Mouse (Mus musculus) forebrain, embryonic 12.5 days (tissue): ENCODE measurements around the gene Morn3. TPM values are rescaled to one million over a fixed set of nuclear protein-coding genes. Genes with fewer than 3 reads are reported as not detected.

Source experiments
- ATAC-seq: fragments of 200-750 bp; cut with Nextera tagmentation; 2 replicates; pipeline ENCODE4 v1.8.0; 2017; ENCODE audit warnings: moderate TSS enrichment; ENCODE audit not compliant: low FRiP score
- H3K27ac ChIP-seq: fragments of 300-500 bp; sonication (generic); 2 replicates; pipeline ENCODE4 v1.5.1; 2016; ENCODE audit warnings: mild to moderate bottlenecking
- H3K27me3 ChIP-seq: fragments of 300-500 bp; sonication (generic); 2 replicates; pipeline ENCODE4 v1.6.1; 2016; ENCODE audit warnings: mild to moderate bottlenecking
- H3K36me3 ChIP-seq: fragments of 300-500 bp; sonication (generic); replicated peaks from 2 replicates; pipeline ENCODE4 v1.6.1; 2016; ENCODE audit warnings: mild to moderate bottlenecking
- H3K4me1 ChIP-seq: fragments of 300-500 bp; sonication (generic); 2 replicates; pipeline ENCODE4 v1.6.1; 2016
- H3K4me2 ChIP-seq: fragments of 300-500 bp; sonication (generic); 2 replicates; pipeline ENCODE4 v1.6.1; 2016; ENCODE audit warnings: mild to moderate bottlenecking, moderate library complexity
- H3K4me3 ChIP-seq: fragments of 300-500 bp; sonication (generic); replicated peaks from 2 replicates; pipeline ENCODE4 v1.5.1; 2016; ENCODE audit warnings: mild to moderate bottlenecking
- H3K9ac ChIP-seq: fragments of 300-500 bp; sonication (generic); 2 replicates; pipeline ENCODE4 v1.6.1; 2016; ENCODE audit warnings: mild to moderate bottlenecking
- H3K9me3 ChIP-seq: fragments of 300-500 bp; sonication (generic); 2 replicates; pipeline ENCODE4 v1.6.1; 2016
- WGBS: fragments of 180-500 bp; shearing (Covaris S2); methylation state at CpG from one replicate; pipeline ENCODE4 v1.1.7; 2016; 5-methylcytosine and 5-hydroxymethylcytosine counted together
- polyA plus RNA-seq: library from polyadenylated mRNA; unstranded; fragments of >200 nt; fragmentation: Nextera tagmentation; extraction: Ambion mirVana; gene quantifications from 2 replicates; pipeline ENCODE4 v1.2.1, GENCODE M21; 2016

The Morn3 gene
- polyA plus RNA-seq, 1 experiment from 2014 or later: 0.50 TPM

GRCm38 (mm10) chr5:122997205-122998204, 49.3 kb downstream of the Morn3 start:
- Histone ChIP-seq H3K27ac (no peak overlapping the region), H3K4me1 (peaks cover 19% of the 10 kb centered on the region), H3K4me2 (no peak overlapping the region), H3K4me3 (no peak overlapping the region), H3K36me3 (no peaks in the 10 kb centered on the region), H3K27me3 (no peaks in the 10 kb centered on the region), H3K9ac (no peak overlapping the region), H3K9me3 (no peaks in the 10 kb centered on the region)
- 94% methylated on average over 18 of the region's 18 CpGs for WGBS
- no peak for ATAC-seq

DNA sequence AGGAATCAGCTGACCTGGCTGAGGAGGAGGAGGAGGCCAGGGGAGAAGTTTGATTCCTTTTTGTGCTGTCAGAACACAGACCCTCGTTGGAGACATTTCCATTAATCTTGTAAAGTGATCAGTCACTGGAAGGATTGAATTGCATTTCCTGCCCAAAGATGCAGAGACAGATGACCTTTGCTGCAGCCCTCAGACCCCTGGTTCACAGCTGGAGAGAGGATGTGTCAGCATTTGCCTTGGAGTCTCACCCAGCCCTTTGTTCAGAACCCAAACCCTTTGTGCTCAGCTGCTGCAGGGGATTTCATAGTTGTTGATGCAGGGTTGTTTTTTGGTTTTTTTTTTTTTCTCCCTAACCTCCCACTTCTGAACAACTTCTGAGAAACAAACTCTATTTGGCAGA, 51.9 kb downstream of the Morn3 start:
- H3K4me1 ChIP-seq: peaks cover 36% of the 10 kb centered on the region
- 0% methylated on average over 1 of the region's 1 CpGs for WGBS
- no peaks in the 10 kb centered on the region for H3K27me3 ChIP-seq
- H3K4me2 ChIP-seq: no peak overlapping the region
- no peaks in the 10 kb centered on the region for H3K36me3 ChIP-seq
- no peak for ATAC-seq
- H3K9ac ChIP-seq: no peak overlapping the region
- no peaks in the 10 kb centered on the region for H3K9me3 ChIP-seq
- no peak overlapping the region; the same call in 1 of the 2 replicates for H3K27ac ChIP-seq
- H3K4me3 ChIP-seq: no peak overlapping the region

DNA sequence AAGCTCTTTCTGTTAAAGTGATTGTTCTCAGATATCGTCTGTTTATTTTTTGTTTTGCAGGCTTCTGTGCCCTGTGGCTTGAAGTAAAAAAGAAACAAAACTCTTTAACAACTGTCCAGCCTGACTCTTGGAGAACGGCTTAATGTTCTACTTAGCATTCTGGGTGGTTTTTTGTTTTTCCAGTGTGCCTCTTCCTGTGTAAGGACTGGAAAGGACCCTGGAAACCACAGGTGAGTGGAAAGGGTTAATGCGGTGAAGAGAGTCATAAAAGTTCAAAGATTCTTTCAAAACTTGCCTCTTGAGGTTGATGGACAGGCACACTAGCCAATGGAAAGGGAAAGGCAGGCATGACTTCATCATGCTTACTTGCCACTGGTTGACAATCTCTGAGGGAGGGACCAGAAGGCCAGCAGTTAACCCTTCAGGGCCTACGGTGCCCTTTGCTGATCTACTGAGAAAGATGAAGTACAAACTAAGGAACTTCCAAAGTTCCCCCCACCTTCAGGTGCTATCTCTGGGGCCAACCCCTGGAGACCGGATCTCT, 52.4 kb downstream of the Morn3 start:
- Histone ChIP-seq H3K9me3 (no peaks in the 10 kb centered on the region), H3K9ac (no peak overlapping the region), H3K27ac (no peak overlapping the region; the same call in 1 of the 2 replicates), H3K4me1 (peaks cover 41% of the 10 kb centered on the region), H3K4me2 (no peak overlapping the region), H3K4me3 (no peak overlapping the region), H3K27me3 (no peaks in the 10 kb centered on the region), H3K36me3 (no peaks in the 10 kb centered on the region)
- peak; percentile 87 for ATAC-seq
- 11% methylated on average over 5 of the region's 5 CpGs for WGBS

- Histone ChIP-seq H3K4me3 (no peak overlapping the region), H3K4me2 (no peak overlapping the region), H3K27me3 (no peaks in the 10 kb centered on the region), H3K36me3 (no peaks in the 10 kb centered on the region), H3K9ac (no peak overlapping the region), H3K27ac (no peak overlapping the region), H3K4me1 (peaks cover 43% of the 10 kb centered on the region), H3K9me3 (no peaks in the 10 kb centered on the region)
- WGBS: 48% methylated on average over 2 of the region's 2 CpGs
- no peak for ATAC-seq
These were observed 53.0 kb downstream of the Morn3 start for GRCm38 (mm10) chr5:122993811-122994210.

DNA sequence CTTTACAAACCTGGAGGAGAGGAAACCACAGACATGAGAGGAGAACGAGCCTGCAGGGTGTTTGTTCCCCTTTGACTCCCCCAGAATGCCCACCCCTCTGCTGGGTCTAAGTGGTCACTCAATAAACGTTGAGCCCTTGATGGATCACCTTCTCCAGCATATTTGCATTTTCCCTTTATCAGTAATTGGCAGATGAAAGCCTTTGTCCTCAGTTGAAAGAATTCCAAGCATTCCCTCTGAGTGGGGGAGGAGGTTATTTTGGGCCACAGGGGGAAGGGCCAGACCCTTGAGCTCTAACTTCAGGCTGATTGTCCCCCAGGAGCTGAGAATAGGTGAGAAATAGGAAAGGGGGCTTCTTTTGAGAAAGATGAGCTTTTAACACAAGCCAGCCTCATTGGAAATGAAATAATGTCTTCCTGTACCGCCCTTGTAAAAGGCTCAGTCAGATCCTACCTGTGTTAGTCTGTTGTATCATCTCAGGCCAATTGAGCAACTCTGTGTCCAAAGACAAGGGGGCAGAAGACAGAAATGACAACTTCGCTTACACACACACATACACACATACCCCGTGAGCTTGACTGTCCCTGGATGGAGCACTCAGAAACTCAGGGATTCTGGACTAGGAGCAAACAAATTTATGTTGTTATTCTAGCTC, 55.3 kb downstream of the Morn3 start:
- peaks cover 59% of the 10 kb centered on the region for H3K4me1 ChIP-seq
- H3K4me3 ChIP-seq: peak overlapping the region; percentile 60; the same call in 1 of the 2 replicates
- no peaks in the 10 kb centered on the region for H3K27me3 ChIP-seq
- peak overlapping the region; percentile 50; the same call in 1 of the 2 replicates for H3K27ac ChIP-seq
- no peaks in the 10 kb centered on the region for H3K9me3 ChIP-seq
- H3K9ac ChIP-seq: peak overlapping the region; percentile 74
- no peaks in the 10 kb centered on the region for H3K36me3 ChIP-seq
- 29% methylated on average over 5 of the region's 5 CpGs for WGBS
- ATAC-seq: no peak
- peak overlapping the region; percentile 96 for H3K4me2 ChIP-seq

GRCm38 (mm10) chr5:122990411-122991160, 56.2 kb downstream of the Morn3 start:
- Histone ChIP-seq H3K36me3 (no peaks in the 10 kb centered on the region), H3K27ac (peak overlapping the region; percentile 82; the same call in 1 of the 2 replicates), H3K9me3 (no peaks in the 10 kb centered on the region), H3K9ac (peak overlapping the region; percentile 74), H3K27me3 (no peaks in the 10 kb centered on the region; the same call in 1 of the 2 replicates), H3K4me2 (peak overlapping the region; percentile 96), H3K4me3 (peak overlapping the region; percentile 60), H3K4me1 (peaks cover 67% of the 10 kb centered on the region)
- WGBS: 11% methylated on average over 16 of the region's 16 CpGs
- ATAC-seq: no peak

- Histone ChIP-seq H3K4me3 (peak within 1 kb of the TSS; percentile 60), H3K9ac (peak within 1 kb of the TSS; percentile 74), H3K9me3 (no peaks in the 10 kb centered on the region), H3K4me2 (peak within 1 kb of the TSS; percentile 96), H3K27ac (peak within 1 kb of the TSS; percentile 82), H3K36me3 (no peaks in the 10 kb centered on the region), H3K27me3 (no peaks in the 10 kb centered on the region; the same call in 1 of the 2 replicates), H3K4me1 (peaks cover 69% of the 10 kb centered on the region)
- peak; percentile 51 for ATAC-seq
- 1% methylated on average over 15 of the region's 15 CpGs for WGBS
These were observed 57.1 kb downstream of the Morn3 start, which contains the start of gene Kdm2b for GRCm38 (mm10) chr5:122989551-122990330. TSS of gene Kdm2b (minus strand) at chr5:122989823.

DNA sequence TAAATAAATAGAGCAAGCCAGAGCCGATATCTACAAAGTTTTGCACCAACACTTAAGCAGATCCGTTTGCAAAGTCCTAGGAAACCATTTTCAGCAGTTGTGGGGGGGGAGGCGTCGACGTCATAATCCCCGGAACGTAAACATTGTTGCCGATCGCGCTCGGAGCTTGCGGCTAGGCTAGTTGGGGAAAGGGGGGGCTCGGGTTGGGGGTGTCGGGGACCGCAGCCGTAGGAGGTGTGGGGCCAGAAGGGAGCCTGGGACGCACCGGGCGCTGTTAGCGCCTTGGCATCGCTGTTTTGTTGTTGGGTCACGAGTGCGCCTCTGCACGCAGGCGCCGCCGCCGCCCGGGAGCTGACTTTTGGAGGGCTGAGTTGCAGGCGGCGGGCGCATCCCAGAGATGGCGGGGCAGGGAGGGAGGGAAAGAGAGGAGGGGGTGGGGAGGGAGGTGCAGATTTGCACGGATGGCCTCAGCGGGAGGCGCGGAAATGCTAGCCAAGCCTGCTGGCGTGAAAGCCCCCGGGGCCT, 57.8 kb downstream of the Morn3 start:
- H3K4me1 ChIP-seq: peaks cover 65% of the 10 kb centered on the region
- no peaks in the 10 kb centered on the region for H3K9me3 ChIP-seq
- peak; percentile 45 for ATAC-seq
- peak overlapping the region; percentile 60 for H3K4me3 ChIP-seq
- peak overlapping the region; percentile 82 for H3K27ac ChIP-seq
- H3K27me3 ChIP-seq: no peaks in the 10 kb centered on the region; the same call in 1 of the 2 replicates
- H3K36me3 ChIP-seq: 0 out of 2 replicates have a peak, but pooled peaks cover 1% of the 10 kb centered on the region
- H3K4me2 ChIP-seq: peak overlapping the region; percentile 96
- H3K9ac ChIP-seq: peak overlapping the region; percentile 74
- WGBS: under 1% methylated on average over 36 of the region's 39 CpGs

DNA sequence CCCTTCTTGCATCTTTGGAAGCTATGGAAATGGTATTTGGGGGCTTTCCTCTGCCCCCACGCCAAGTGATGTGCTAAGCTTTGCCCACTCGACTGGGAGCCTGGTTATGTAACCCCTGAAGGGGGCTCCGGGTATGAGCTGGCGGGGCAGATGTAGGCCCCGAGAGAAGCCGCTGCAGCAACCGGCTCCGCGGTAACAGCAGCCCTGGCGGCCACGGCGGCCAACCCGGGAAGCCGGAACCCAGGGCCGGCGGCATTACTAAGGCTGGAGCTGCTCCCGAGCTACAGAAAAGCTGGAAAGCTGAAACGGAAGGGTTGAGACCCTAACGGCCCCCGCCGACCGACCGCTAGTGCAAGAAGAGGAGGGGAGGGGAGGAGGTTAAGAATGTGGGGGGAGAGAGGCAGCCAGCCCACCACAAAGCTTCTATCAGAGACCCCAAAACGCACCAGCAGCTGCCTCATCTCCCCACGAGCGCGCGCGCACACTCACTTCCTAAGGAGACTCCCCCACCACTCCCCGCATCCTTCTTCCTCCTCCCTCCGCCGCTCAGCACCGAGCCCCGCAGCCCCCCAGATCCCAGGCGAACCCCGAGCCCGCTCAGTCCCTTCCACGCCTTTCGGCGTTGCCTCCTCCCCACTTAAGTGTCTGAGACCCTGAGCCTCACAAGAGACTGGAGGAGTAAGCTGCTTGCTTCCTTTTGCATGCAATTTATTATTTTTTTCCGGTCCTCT, 58.6 kb downstream of the Morn3 start:
- Histone ChIP-seq H3K9me3 (no peaks in the 10 kb centered on the region), H3K27ac (peak overlapping the region; percentile 80), H3K4me3 (peak overlapping the region; percentile 60), H3K9ac (peak overlapping the region; percentile 74), H3K4me2 (peak overlapping the region; percentile 96), H3K27me3 (no peaks in the 10 kb centered on the region; the same call in 1 of the 2 replicates), H3K4me1 (peaks cover 64% of the 10 kb centered on the region), H3K36me3 (0 out of 2 replicates have a peak, but pooled peaks cover 7% of the 10 kb centered on the region)
- peak; percentile 20; the same call in 1 of the 2 replicates for ATAC-seq
- WGBS: under 1% methylated on average over 41 of the region's 41 CpGs
